Mouse (Mus musculus) testis, adult 2 months (tissue): Measurements from ENCODE around the gene Cep295.

Source experiments
- CTCF ChIP-seq: fragments of 200-500 bp; IDR thresholded peaks from 2 replicates; pipeline ENCODE4 v1.5.1; 2012; ENCODE audit warnings: low read depth, mild to moderate bottlenecking, inconsistent platforms, low read length, moderate library complexity; ENCODE audit not compliant: control insufficient read depth, insufficient read depth, insufficient replicate concordance
- POLR2A ChIP-seq: fragments of 200-500 bp; IDR thresholded peaks from 2 replicates; pipeline ENCODE4 v1.6.1; 2012; ENCODE audit warnings: low read depth, mild to moderate bottlenecking, inconsistent platforms, low read length, moderate library complexity; ENCODE audit not compliant: control insufficient read depth

DNA sequence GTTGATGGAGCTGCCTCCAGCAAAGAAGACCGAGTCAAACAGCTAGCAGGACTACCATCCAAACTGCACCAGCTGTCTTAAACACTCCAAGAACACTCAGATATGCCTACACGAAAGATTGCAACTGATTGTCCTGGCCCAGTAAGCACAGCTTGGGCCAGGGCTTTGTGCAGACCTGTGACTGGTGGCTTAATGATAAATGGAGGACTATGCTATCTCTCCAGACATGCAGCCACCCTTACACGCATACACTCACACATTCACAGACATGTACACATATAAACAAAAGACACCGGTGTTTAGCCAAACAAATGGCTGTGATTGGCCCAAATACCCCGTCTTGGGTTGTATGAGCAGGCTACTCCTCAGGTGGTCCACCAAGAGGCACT lies 77.1 kb downstream of the Cep295 start:
- no peak for TF ChIP-seq CTCF
- no peak for TF ChIP-seq POLR2A
